Mouse (Mus musculus): ENCODE results near the gene Tbr1.

The Tbr1 gene

DNA sequence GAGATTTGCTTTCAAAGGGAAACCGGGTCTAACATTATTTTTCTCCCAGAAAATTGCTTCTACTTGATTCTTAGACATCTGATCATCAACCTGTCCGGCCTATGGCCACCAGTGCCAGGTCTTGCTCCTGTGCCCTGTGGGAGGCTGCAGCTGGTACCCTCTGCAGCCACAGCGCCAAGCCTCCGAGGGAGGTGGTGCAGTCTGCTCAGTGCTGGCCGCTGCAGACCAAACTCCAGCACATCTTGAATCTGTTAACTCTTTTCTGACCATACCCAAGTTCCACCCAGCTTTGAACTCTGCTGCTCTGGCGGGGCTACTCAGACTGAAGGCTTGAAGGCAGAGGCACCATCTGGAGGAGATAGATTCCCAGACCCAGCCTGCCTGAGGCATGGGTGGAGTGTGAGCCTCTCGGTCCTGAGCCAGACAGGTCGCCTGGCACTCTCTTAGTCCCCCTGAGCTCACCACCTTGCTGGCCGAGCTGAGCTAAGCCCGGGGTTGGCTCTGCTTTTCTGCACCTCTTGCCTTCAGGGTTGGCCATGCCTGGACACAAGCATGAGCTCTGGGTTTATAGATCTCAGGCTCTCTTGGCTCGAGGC, at the start of gene Tbr1:
Gene Tbr1 (plus strand): TSS at position 275 of the 596 bp plus-strand sequence.
- in situ Hi-C loops (cut with MboI, MseI) = loop anchor here (10.0 to 25.0 kb wide), 4 partner anchors 388 to 835 kb away; partner anchors contain the start of genes Dpp4 (in 1 of the 2) and Ifih1 (in 1 of the 2)

DNA sequence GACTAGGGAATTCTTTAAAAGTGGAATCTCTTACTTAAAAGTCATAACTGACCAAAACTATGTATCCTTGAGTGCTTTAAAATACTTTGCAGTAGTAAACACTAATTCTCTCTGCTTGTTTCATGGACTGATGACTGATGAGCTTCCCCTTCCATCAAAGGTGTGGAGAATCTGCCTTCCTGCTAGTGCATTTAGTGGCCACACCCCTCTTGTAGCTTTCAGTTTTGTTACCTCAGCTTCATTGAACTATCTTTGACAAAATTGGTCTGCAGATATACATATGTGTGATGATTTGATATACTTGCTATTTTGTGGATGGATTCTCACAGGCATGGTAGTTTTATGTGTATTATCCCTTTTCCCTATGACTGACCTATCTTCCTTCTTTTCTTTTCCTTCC, 47.7 kb upstream of the Tbr1 start:
- in situ Hi-C loops (cut with MboI, MseI) = no loop called here

DNA sequence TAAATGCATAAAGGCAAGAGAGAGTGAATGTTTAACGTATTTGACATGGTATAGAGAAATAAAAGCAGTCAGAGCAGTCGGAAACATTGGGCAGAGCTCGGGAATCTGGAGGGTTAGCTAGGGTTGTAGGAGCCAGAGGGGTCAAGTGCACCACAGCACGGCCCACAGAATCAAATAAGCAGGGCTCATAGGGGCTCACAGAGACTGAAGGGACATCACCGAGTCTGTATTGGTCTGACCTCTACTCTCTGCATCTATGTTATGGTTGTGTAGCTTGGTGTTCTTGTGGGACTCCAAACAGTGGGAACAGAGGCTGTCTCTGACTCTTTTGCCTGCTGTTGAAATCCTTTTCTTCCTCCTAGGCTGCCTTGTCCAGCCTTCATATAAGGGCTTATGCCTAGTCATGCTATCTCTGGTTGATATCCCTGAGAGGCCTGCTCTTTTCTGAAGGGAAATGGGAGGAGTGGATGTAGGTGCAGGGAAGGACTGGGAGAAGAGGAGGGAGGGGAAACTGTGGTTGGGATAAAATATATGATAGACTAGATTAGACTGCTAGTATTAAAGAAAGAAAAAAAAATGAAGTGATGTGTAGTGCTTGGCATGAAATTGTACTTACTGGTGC, 43.4 kb upstream of the Tbr1 start:
- in situ Hi-C loops (cut with MboI, MseI) = no loop called here

DNA sequence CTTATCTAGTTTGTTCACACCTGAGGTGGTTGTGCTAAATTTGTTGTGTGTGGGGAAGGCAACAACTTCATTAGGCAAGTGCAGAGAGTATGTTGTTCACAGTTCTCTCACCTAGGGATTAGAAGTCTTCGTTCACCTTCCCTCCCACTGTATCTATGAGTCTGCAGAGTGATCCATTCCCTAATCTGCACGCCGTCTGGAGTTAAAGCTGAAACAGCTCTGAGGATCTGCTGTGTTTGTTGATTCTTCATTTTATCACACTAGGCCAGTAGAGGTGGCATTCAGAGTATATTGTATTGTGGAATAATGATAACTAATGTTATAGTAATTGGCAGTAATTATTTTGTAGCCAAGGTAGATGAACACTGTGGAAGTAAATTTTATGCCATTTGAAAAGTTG, 42.7 kb upstream of the Tbr1 start:
- in situ Hi-C loops (cut with MboI, MseI) = no loop called here

DNA sequence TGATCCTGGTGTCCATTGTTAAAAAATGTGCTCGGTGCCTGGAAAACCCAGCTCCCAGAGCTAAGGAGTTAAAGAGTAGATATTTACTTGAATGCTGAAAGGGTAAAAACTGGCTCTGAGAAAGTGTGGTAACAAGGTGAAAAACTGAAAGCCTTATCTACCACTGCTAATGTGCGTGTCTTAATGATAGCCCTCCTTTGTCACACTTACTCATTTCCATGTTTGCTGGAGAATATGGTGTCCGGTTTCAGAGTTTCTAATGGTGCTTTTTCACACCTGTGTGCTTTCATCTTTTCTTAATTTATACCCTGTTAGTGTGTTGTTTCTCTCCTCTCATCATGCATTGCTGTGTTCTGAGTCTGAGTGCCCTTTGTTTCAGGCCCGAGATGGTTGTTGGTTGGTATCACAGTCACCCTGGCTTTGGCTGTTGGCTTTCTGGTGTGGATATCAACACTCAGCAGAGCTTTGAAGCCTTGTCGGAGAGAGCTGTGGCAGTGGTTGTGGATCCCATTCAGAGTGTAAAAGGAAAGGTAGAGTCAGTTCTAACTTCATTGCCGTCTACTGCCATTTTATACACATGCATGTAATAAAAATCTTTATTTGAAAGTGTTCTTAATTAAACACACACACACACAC, 38.1 kb upstream of the Tbr1 start:
- in situ Hi-C loops (cut with MboI, MseI) = no loop called here

DNA sequence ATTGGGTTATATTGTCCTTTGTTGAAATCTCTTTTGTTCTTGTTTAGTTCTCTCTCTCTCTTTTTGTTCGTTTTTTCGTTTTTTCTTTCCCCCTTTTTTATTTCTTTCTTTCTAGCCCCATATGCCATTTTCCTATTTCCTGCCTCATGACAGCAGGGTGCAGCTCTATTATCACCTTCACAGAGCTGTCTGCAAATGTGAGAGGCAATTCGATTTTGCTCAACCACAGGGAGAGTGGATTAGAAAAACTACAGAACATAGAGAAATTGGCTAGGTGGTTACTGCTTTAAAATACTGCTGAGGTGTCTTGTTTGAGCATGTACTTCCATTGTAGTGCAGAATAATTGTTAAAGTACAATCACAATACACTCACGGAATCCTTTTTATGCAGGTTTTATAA, 37.2 kb upstream of the Tbr1 start:
- in situ Hi-C loops (cut with MboI, MseI) = no loop called here

DNA sequence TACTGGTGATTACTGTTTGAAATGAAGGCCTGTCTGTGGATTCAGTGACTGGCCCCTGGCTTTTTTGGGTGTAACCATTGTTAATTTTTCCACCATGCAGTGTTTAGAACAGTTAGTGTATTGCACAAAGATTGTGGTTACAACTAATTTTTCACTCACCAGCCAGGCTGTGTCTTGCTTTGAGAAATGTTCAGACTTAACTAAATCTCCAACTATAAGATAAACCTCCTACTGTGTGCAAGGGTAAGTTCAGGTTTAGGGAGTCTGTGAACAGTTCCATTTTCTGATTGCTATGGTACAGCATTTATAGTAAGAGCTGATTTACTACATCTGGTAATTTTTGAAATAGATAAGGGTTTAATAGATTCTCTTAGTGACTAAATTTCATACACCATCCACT, 21.9 kb upstream of the Tbr1 start:
- in situ Hi-C loops (cut with MboI, MseI) = loop anchor here in 1 of 2 experiments (10.0 kb wide), 1 partner anchor 886 kb away; no protein-coding TSS in a partner anchor

DNA sequence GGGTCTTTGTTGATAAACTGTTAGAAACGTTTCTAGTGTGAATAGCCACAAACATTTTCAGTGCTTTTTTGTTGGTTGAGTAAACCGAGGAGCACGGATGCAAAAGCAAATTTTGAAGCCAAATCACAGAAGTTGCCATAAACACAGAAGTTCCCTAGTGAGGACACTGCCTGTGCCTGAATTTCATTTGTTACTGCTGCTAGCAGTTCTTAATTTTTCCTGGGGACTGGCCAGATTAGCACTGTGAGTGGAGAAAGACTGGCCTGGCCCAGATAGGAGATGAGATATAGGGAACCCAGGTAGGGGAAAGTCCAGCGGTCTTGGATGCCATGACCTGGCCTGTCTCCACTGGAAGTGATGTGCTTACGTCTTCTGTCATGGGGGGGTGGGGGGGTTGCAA, 7.8 kb upstream of the Tbr1 start:
- in situ Hi-C loops (cut with MboI, MseI) = no loop called here

DNA sequence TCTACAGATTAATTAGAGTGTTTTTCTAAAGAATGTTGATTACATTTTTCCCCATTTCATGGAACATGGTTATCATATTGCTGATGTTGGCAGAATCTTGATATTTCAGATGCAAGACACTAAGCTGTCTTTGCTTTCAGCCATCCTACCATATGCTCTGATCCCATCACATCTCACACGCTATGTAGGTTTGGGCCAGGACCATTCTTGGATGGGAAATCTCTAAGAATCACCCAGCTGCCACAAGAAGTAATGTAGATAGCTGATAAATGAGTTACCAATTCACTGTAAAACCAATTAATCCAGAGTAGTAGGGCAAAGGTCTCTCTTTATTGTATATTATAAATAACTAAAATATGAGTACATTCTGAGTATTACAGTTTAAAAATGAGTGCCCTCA, 4.7 kb upstream of the Tbr1 start:
- in situ Hi-C loops (cut with MboI, MseI) = no loop called here

DNA sequence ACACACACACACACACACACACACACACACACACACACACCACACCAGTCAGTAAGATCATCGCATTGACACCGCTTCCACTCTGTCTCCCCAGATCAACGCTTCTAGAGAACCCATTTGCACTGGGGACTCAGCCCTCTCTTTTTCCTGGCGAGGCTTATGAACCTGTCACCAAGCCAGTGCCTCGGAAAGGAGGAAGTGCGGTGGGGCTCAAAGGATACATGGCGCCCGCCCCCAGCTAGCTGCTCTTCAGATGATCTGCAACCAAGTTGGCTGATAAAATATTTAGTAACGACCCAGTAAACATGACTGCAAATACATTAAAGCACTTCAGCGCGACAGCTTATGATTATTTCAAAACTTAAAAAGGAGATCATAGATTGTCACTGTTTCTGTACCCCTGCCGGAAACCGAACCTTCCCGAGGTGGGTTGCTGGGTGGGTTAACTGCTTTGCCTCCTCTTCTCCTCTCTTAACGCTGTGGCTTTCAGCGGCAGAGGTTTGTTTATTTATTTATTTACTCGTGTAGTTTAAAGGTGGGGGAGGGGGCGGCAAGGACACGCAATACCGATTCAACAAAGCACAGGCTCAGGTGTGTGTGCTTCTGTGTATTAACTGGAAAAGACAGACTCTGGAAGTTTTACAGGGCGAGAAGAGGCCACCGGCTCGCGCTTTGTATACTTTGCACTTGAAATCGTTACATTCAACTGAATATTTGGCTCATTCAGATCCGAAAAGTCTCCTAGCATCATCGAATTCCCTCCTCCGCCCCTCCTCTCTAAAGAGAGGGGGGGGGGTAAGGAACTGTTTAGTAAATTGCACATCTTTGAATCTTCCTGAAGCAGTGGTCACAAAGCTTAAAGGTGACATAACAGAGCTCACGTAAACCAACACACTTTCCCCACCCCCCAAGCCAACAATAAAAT, 975 bp downstream of the Tbr1 start:
- in situ Hi-C loops (cut with MboI, MseI) = loop anchor here (10.0 to 25.0 kb wide), 4 partner anchors 389 to 834 kb away; partner anchors contain the start of genes Dpp4 (in 1 of the 2) and Ifih1 (in 1 of the 2)

DNA sequence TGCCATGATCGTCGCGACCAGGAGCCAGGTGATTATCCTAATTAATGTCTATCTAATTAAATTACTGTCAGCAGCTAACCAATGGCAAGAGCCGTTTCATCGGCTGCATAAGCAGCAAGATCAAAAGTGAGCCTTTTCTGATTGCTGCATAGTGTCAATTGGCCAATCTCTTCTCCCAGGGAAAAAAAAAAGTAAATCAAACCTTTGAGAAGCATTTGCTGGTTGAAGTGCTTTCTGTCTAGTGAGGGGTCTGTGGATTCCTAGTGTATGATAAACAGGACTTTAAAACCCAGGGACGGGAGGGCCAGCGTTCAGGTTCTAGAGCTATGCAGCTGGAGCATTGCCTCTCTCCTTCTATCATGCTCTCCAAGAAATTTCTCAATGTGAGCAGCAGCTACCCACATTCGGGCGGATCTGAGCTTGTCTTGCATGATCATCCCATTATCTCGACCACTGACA, 1.7 kb downstream of the Tbr1 start:
- in situ Hi-C loops (cut with MboI, MseI) = loop anchor here (10.0 to 25.0 kb wide), 4 partner anchors 390 to 833 kb away; partner anchors contain the start of genes Dpp4 (in 1 of the 2) and Ifih1 (in 1 of the 2)

DNA sequence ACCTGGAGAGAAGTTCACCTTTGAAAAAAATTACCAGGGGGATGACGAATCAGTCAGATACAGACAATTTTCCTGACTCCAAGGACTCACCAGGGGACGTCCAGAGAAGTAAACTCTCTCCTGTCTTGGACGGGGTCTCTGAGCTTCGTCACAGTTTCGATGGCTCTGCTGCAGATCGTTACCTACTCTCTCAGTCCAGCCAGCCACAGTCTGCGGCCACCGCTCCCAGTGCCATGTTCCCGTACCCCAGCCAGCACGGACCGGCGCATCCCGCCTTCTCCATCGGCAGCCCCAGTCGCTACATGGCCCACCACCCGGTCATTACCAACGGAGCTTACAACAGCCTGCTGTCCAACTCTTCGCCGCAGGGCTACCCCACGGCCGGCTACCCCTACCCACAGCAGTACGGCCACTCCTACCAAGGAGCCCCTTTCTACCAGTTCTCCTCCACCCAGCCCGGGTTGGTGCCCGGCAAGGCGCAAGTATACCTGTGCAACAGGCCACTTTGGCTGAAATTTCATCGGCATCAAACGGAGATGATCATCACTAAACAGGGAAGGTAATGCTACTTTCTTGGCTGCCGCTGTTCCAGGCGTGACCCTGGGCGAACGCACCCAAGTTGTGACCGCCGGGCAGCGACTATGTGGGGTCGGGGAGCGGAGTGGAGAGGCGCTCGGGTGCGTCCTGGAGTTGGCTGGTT, 2.3 kb downstream of the Tbr1 start:
- in situ Hi-C loops (cut with MboI, MseI) = loop anchor here (5.0 to 25.0 kb wide), 5 partner anchors 138 to 832 kb away; partner anchors contain the start of genes Dpp4 (in 1 of the 2) and Ifih1 (in 1 of the 2)

DNA sequence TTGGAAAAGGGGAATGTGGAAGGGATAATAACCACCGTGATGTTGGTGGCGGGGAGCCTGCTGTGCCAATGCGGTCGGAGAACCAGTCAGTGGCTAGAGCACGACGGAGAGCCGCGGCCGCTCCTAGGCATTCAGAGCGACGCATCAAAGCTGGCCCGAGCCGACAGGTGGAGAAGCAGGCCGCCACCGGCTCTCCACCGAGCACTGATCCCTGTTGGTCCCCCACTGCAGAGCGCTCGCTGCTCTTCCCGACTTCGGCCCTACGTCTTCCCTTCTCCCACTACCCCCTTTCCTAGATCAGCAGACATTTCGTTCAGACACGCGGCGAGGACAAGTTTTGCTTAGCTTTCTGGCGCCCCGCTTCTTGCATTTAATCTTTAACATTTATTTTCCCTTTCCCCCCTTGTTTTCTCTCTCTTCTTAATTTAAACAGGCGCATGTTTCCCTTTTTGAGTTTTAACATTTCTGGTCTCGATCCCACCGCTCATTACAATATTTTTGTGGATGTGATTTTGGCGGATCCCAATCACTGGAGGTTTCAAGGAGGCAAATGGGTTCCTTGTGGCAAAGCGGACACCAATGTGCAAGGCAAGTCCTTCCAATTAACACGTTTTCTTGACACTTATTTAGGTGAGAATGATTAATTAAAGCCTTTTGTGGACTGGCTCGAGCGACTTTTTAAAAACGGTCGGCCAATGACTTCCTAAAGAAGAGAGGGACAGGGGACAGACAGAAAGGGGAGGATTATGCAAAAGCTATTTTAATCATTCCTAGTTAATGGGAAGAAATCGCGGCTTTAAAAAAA, 3.0 kb downstream of the Tbr1 start:
- in situ Hi-C loops (cut with MboI, MseI) = loop anchor here (5.0 to 25.0 kb wide), 5 partner anchors 138 to 832 kb away; partner anchors contain the start of genes Dpp4 (in 1 of the 2) and Ifih1 (in 1 of the 2)

DNA sequence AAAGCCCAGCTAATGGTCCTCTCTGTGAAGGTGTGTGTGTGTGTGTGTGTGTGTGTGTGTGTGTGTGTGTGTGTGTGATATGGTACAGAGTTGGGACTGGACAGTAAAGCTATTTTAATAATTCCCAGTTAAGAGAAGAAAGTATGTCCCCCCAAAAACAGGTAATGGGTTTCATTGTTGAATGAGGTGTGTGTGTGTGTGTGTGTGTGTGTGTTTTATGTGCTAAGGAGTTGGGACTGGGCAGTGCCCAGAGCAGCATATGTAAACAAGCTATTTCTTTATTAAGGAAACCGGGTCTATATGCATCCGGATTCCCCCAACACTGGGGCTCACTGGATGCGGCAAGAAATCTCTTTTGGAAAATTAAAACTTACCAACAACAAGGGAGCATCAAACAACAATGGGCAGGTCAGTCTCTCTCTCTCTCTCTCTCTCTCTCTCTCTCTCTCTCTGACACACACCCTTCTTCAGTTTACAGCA, 3.7 kb downstream of the Tbr1 start:
- in situ Hi-C loops (cut with MboI, MseI) = loop anchor here (5.0 to 25.0 kb wide), 5 partner anchors 139 to 831 kb away; partner anchors contain the start of genes Dpp4 (in 1 of the 2) and Ifih1 (in 1 of the 2)

DNA sequence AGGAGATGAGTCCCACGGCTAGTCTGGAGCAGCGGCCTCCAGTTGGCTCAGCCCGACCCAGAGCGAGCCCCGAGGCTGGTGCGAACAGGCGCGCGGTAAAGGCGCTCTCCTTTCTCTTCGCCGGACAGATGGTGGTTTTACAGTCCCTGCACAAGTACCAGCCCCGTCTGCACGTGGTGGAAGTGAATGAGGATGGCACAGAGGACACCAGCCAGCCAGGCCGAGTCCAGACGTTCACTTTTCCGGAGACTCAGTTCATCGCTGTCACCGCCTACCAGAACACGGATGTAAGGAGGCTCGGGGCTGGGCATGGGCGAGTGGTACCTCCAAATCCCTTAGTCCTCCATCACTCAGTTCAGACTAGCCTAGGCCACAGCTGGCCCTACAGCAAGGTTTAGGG, 4.4 kb downstream of the Tbr1 start:
- in situ Hi-C loops (cut with MboI, MseI) = loop anchor here (5.0 to 25.0 kb wide), 5 partner anchors 140 to 830 kb away; partner anchors contain the start of genes Dpp4 (in 1 of the 2) and Ifih1 (in 1 of the 2)

DNA sequence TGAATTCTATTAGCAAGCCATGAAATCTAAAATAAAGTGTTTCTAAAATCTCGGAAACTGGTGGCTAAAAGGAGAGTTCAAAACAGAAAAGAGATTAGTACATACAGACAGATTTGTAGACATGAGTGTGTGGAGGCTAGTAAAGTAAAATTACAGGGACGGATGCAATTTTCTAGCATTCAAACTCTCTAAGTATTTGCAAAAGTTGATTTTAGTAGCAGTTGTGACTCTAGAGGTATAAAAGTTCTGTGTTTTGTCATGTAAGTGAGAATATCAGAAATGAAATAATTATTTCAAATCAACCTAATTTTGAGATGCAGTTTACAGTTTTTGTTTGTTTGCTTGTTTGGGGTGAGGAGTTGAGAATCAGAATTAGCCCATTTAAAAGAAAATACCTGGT, 5.1 kb downstream of the Tbr1 start:
- in situ Hi-C loops (cut with MboI, MseI) = loop anchor here (5.0 to 25.0 kb wide), 5 partner anchors 140 to 830 kb away; partner anchors contain the start of genes Dpp4 (in 1 of the 2) and Ifih1 (in 1 of the 2)

DNA sequence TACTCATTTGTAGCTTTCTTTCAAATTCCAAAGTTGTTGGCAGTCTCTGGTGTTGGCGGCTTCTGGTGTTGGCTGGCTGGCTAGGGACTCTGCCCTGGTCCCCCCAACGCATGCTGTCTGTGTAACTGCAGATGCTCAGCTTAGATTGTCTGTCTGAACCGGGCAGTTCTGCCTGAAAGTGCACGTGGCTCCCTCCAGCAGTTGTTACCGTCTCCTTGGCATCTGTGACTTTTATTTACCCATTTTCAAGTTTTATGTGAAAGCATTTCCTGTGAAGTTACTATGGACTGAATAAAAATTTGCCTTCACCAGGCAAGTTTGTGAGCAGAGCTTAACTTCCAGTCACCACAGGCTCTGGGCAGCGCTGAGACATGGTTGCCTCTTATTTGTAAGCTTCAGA, 6.0 kb downstream of the Tbr1 start:
- in situ Hi-C loops (cut with MboI, MseI) = loop anchor here (5.0 to 25.0 kb wide), 5 partner anchors 141 to 829 kb away; partner anchors contain the start of genes Dpp4 (in 1 of the 2) and Ifih1 (in 1 of the 2)

DNA sequence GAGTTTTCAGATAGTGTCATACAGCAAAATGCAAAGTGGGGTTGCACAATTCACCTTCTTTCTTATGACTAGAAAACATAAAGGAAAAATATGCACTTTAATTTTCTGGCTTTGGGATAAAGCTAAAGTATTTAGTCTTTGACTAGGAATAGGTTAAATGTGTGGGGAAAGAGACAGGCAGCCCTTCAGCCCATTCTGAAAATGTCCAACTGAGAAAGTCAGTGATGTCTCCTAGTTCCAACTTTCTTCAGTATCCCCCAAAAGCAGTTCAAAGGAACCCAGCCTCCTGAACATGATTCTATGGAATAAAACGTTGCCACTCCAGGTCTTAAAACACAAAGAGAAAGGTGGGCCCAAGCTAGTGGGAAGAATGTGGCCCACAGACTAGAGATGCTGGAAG, 6.7 kb downstream of the Tbr1 start:
- in situ Hi-C loops (cut with MboI, MseI) = loop anchor here (5.0 to 25.0 kb wide), 5 partner anchors 142 to 828 kb away; partner anchors contain the start of genes Dpp4 (in 1 of the 2) and Ifih1 (in 1 of the 2)

DNA sequence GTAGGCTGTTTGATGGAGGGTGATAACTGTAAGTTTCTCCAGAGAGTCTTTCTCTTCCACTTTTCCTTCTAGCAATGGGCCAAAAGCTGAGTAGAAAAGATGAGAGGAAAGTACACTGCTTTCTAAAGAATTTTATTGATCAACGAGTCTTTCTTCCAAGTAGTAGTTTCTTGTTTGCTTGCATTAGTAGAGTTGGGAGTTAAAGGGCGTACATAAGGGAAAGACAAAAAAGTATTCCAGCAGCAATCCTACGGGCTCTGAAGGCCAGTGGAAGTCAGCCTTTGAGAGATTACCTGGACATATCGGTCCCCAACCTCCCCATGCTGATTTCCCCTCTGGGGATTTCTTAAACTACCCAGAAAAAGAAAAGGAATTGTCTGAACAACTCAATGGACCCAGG, 8.0 kb downstream of the Tbr1 start:
- in situ Hi-C loops (cut with MboI, MseI) = loop anchor here (25.0 kb wide), 3 partner anchors 602 to 827 kb away; partner anchors contain the start of genes Dpp4 (in 1 of the 2) and Ifih1 (in 1 of the 2)
